Mouse (Mus musculus): ENCODE data around the gene Dnm3.

- no peak for TF ChIP-seq POLR2A (IDR thresholded peaks at IDR 0.05; ENCODE audit: insufficient read length, low read depth)
- no peak for TF ChIP-seq MAX (IDR thresholded peaks at IDR 0.05; ENCODE audit: low read depth)
- no peak for TF ChIP-seq REST (IDR thresholded peaks at IDR 0.05; ENCODE audit: insufficient read depth, insufficient read length)
- no peak for TF ChIP-seq USF1 (IDR thresholded peaks at IDR 0.05; ENCODE audit: low read depth)
- TF ChIP-seq POLR2AphosphoS2 (IDR thresholded peaks at IDR 0.05; ENCODE audit: insufficient read length, low read depth) = no peak
- no peak for TF ChIP-seq SRF (IDR thresholded peaks at IDR 0.05; ENCODE audit: control insufficient read depth, insufficient read length, low read depth)
- TF ChIP-seq TCF12 (IDR thresholded peaks at IDR 0.05; ENCODE audit: insufficient read depth, poor library complexity, severe bottlenecking) = no peak
- peak in 2 of 3 experiments; percentile 58 to 84 for TF ChIP-seq MYOD1 (IDR thresholded peaks at IDR 0.05; ENCODE audit: control insufficient read depth in 1 of 3, insufficient read length in 2 of 3, low read depth in 2 of 3)
- TF ChIP-seq MYOG (IDR thresholded peaks at IDR 0.05; ENCODE audit: control insufficient read depth in 1 of 3, insufficient read depth in 1 of 3, insufficient read length in 2 of 3, low read depth in 2 of 3) = peak in 1 of 3 experiments; percentile 19
These were observed 164.2 kb downstream of the Dnm3 start for GRCm38 (mm10) chr1:162313451-162314276.
